Mouse (Mus musculus): ENCODE results near the gene Actn3. TPM values are rescaled to one million over a fixed set of nuclear protein-coding genes. Genes with fewer than 3 reads are reported as not detected.

Actn3 gene
- polyA plus RNA-seq, 1 experiment from 2014 or later: 2.0 TPM

GRCm38 (mm10) chr19:4854552-4855469 lies 22.9 kb downstream of the Actn3 start, which contains the start of gene Ctsf:
TSS of gene Ctsf (plus strand) at chr19:4855130.
- peaks cover 15% of the 10 kb centered on the region for H3K27me3 ChIP-seq (ENCODE audit: poor library complexity, severe bottlenecking)
- WGBS: 6% methylated on average over 42 of the region's 45 CpGs
- no peaks in the 10 kb centered on the region for H3K9me3 ChIP-seq
- DNase-seq (ENCODE audit: extremely low spot score, low spot score): peak; percentile 86
- H3K4me3 ChIP-seq: peak within 1 kb of the TSS; percentile 71
- peaks cover 20% of the 10 kb centered on the region for H3K4me1 ChIP-seq
- peaks cover 4% of the 10 kb centered on the region; the same call in 1 of the 2 replicates for H3K36me3 ChIP-seq (replicated peaks)
- H3K27ac ChIP-seq: peak within 1 kb of the TSS; percentile 82

- Histone ChIP-seq H3K36me3 (replicated peaks) (no peaks in the 10 kb centered on the region), H3K4me1 (peaks cover 10% of the 10 kb centered on the region), H3K4me3 (no peak overlapping the region), H3K27ac (no peak overlapping the region), H3K27me3 (ENCODE audit: poor library complexity, severe bottlenecking) (0 out of 2 replicates have a peak, but pooled peaks cover under 1% of the 10 kb centered on the region), H3K9me3 (no peaks in the 10 kb centered on the region)
- WGBS: 50% methylated on average over 5 of the region's 5 CpGs
- no peak for DNase-seq (ENCODE audit: extremely low spot score, low spot score)
Observed at GRCm38 (mm10) chr19:4850281-4850680, 27.4 kb downstream of the Actn3 start.

GRCm38 (mm10) chr19:4849800-4850199 lies 27.9 kb downstream of the Actn3 start:
- 69% methylated on average over 4 of the region's 4 CpGs for WGBS
- Histone ChIP-seq H3K9me3 (no peaks in the 10 kb centered on the region), H3K27me3 (ENCODE audit: poor library complexity, severe bottlenecking) (no peaks in the 10 kb centered on the region), H3K36me3 (replicated peaks) (no peaks in the 10 kb centered on the region), H3K4me1 (peaks cover 5% of the 10 kb centered on the region), H3K27ac (no peak overlapping the region), H3K4me3 (no peak overlapping the region)
- no peak for DNase-seq (ENCODE audit: extremely low spot score, low spot score)

DNA sequence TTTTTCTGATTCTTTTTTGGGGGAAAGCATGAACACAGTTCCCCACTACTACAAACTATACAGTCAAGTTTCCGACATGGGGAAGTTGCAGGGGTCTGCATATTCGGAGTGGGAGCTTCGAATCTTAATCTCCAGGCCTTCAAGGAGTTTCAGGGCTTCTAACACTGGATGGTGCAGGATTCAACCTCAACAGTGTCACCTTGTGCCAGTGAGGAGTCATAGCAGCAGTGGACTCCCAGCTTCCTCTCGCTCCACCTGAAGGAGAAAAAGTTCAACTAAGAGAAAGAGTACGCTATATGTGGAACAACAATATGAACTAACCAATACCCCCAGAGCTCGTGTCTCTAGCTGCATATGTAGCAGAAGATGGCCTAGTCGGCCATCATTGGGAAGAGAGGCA lies 30.2 kb downstream of the Actn3 start:
- no peak overlapping the region for H3K4me3 ChIP-seq
- no peaks in the 10 kb centered on the region for H3K9me3 ChIP-seq
- 42% methylated on average over 7 of the region's 7 CpGs for WGBS
- no peaks in the 10 kb centered on the region for H3K4me1 ChIP-seq
- no peak for DNase-seq (ENCODE audit: extremely low spot score, low spot score)
- no peak overlapping the region for H3K27ac ChIP-seq
- no peaks in the 10 kb centered on the region for H3K36me3 ChIP-seq (replicated peaks)
- peaks cover under 1% of the 10 kb centered on the region; the same call in 1 of the 2 replicates for H3K27me3 ChIP-seq (ENCODE audit: poor library complexity, severe bottlenecking)

DNA sequence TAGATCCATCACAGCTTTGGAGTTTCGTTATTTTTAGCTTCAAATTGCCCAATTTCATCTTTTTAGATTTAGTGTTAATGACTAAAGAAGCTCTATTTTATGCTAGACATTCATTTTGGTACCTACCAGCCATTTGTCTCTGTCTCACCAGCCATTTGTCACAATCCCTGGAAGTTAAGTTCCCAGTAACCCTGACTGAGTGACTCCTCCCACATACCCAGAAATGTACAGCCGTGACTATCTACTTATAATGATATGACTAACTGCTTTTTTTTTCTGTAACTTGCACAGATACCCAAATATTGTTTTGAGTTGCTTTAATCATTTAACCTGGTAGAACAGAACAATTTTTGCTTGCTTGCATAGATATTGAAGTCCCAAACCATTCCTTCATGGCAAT lies 31.9 kb downstream of the Actn3 start:
- no peak for DNase-seq (ENCODE audit: extremely low spot score, low spot score)
- H3K36me3 ChIP-seq (replicated peaks): no peaks in the 10 kb centered on the region
- H3K4me1 ChIP-seq: no peaks in the 10 kb centered on the region
- peaks cover 17% of the 10 kb centered on the region for H3K27me3 ChIP-seq (ENCODE audit: poor library complexity, severe bottlenecking)
- H3K27ac ChIP-seq: no peak overlapping the region
- WGBS: 89% methylated on average over 2 of the region's 2 CpGs
- H3K9me3 ChIP-seq: no peaks in the 10 kb centered on the region
- no peak overlapping the region for H3K4me3 ChIP-seq

- no peak for DNase-seq (ENCODE audit: extremely low spot score, low spot score)
- H3K4me3 ChIP-seq: no peak overlapping the region
- no peak overlapping the region for H3K27ac ChIP-seq
- 78% methylated on average over 2 of the region's 2 CpGs for WGBS
- H3K9me3 ChIP-seq: no peaks in the 10 kb centered on the region
- peaks cover 21% of the 10 kb centered on the region for H3K4me1 ChIP-seq
- peaks cover 32% of the 10 kb centered on the region for H3K27me3 ChIP-seq (ENCODE audit: poor library complexity, severe bottlenecking)
- no peaks in the 10 kb centered on the region for H3K36me3 ChIP-seq (replicated peaks)
Observed at GRCm38 (mm10) chr19:4842611-4843010, 35.1 kb downstream of the Actn3 start.

- no peaks in the 10 kb centered on the region for H3K9me3 ChIP-seq
- peaks cover 32% of the 10 kb centered on the region for H3K27me3 ChIP-seq (ENCODE audit: poor library complexity, severe bottlenecking)
- H3K4me1 ChIP-seq: peaks cover 21% of the 10 kb centered on the region
- no peak overlapping the region for H3K4me3 ChIP-seq
- no peak for DNase-seq (ENCODE audit: extremely low spot score, low spot score)
- H3K27ac ChIP-seq: no peak overlapping the region
- H3K36me3 ChIP-seq (replicated peaks): no peaks in the 10 kb centered on the region
- WGBS: 85% methylated on average over 9 of the region's 9 CpGs
Observed at GRCm38 (mm10) chr19:4840848-4841247, 36.9 kb downstream of the Actn3 start.

- no peaks in the 10 kb centered on the region for H3K36me3 ChIP-seq (replicated peaks)
- no peaks in the 10 kb centered on the region for H3K9me3 ChIP-seq
- peaks cover 21% of the 10 kb centered on the region for H3K4me1 ChIP-seq
- peak within 1 kb of the TSS; percentile 86 for H3K27ac ChIP-seq
- peak; percentile 94 for DNase-seq (ENCODE audit: extremely low spot score, low spot score)
- peaks cover 32% of the 10 kb centered on the region for H3K27me3 ChIP-seq (ENCODE audit: poor library complexity, severe bottlenecking)
- H3K4me3 ChIP-seq: peak within 1 kb of the TSS; percentile 71
- WGBS: under 1% methylated on average over 25 of the region's 25 CpGs
Observed at GRCm38 (mm10) chr19:4839149-4839548, 38.6 kb downstream of the Actn3 start, which contains the start of the genes Ccs and Ccdc87. TSS of gene Ccs (minus strand) at chr19:4839332. TSS of gene Ccdc87 (plus strand) at chr19:4839366.

GRCm38 (mm10) chr19:4838526-4839140 lies 39.1 kb downstream of the Actn3 start:
- Histone ChIP-seq H3K4me1 (peaks cover 21% of the 10 kb centered on the region), H3K9me3 (no peaks in the 10 kb centered on the region), H3K36me3 (replicated peaks) (no peaks in the 10 kb centered on the region; the same call in 1 of the 2 replicates), H3K4me3 (peak overlapping the region; percentile 71), H3K27me3 (ENCODE audit: poor library complexity, severe bottlenecking) (peaks cover 32% of the 10 kb centered on the region), H3K27ac (peak overlapping the region; percentile 86)
- no peak for DNase-seq (ENCODE audit: extremely low spot score, low spot score)
- 33% methylated on average over 10 of the region's 10 CpGs for WGBS

GRCm38 (mm10) chr19:4837049-4837448 lies 40.7 kb downstream of the Actn3 start:
- WGBS: 92% methylated on average over 6 of the region's 6 CpGs
- no peak for DNase-seq (ENCODE audit: extremely low spot score, low spot score)
- H3K27me3 ChIP-seq (ENCODE audit: poor library complexity, severe bottlenecking): peaks cover 27% of the 10 kb centered on the region

GRCm38 (mm10) chr19:4836096-4836495 lies 41.6 kb downstream of the Actn3 start:
- no peak for DNase-seq (ENCODE audit: extremely low spot score, low spot score)
- H3K9me3 ChIP-seq: no peaks in the 10 kb centered on the region
- peaks cover 29% of the 10 kb centered on the region for H3K4me1 ChIP-seq
- no peak overlapping the region for H3K4me3 ChIP-seq
- H3K27ac ChIP-seq: no peak overlapping the region
- 83% methylated on average over 2 of the region's 2 CpGs for WGBS
- peaks cover 17% of the 10 kb centered on the region for H3K27me3 ChIP-seq (ENCODE audit: poor library complexity, severe bottlenecking)
- peaks cover 14% of the 10 kb centered on the region for H3K36me3 ChIP-seq (replicated peaks)

More at GRCm38 (mm10) chr19:4837049-4837448, 40.7 kb downstream of the Actn3 start:
- no peaks in the 10 kb centered on the region for H3K9me3 ChIP-seq
- no peak overlapping the region for H3K27ac ChIP-seq
- peaks cover 26% of the 10 kb centered on the region for H3K4me1 ChIP-seq
- no peak overlapping the region for H3K4me3 ChIP-seq
- H3K36me3 ChIP-seq (replicated peaks): peaks cover 11% of the 10 kb centered on the region

DNA sequence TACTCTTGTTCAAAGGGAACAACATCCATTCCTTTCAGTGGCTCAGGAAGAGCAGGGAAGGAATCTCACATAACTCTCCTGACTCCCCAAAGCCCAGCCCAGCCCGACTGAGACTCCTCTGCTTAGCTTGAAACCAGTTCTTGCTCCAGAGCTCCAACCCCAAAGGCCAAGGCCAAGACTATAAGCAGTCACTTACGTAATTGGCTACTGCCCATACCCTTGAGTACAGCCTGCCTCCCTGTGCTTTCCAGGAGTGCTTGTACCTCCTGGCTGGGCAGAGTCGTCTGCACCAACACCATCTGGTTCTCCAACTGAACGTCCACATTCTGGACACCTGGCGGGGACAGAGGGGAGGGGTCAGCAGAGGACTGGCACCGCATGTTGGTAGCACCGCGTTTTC lies 43.7 kb downstream of the Actn3 start:
- H3K9me3 ChIP-seq: no peaks in the 10 kb centered on the region
- no peak overlapping the region for H3K4me3 ChIP-seq
- H3K4me1 ChIP-seq: peaks cover 19% of the 10 kb centered on the region
- no peak overlapping the region for H3K27ac ChIP-seq
- H3K36me3 ChIP-seq (replicated peaks): peaks cover 16% of the 10 kb centered on the region
- no peak for DNase-seq (ENCODE audit: extremely low spot score, low spot score)
- H3K27me3 ChIP-seq (ENCODE audit: poor library complexity, severe bottlenecking): no peaks in the 10 kb centered on the region
- 87% methylated on average over 8 of the region's 8 CpGs for WGBS

DNA sequence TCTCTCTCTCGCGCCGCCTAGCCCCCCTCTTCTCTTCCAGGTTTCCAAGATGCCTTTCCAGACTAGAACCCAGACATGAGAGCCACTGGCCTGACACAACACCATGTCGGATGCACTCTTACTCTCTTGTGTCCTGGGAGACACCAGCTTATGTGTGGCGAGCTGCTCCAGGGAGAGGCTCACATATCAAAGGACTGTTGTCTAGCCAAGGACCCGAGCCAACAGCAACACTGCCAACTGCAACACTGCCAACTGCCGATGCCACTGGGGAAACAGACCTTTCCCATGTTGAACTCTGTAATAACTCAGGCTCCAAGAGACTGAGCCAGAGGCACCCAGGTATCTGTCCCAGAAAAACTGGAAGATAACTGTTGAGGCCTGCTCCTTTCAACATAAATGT lies 48.6 kb downstream of the Actn3 start:
- no peak for DNase-seq (ENCODE audit: extremely low spot score, low spot score)
- peaks cover 40% of the 10 kb centered on the region for H3K36me3 ChIP-seq (replicated peaks)
- H3K9me3 ChIP-seq: no peaks in the 10 kb centered on the region
- H3K27me3 ChIP-seq (ENCODE audit: poor library complexity, severe bottlenecking): no peaks in the 10 kb centered on the region
- peaks cover 8% of the 10 kb centered on the region for H3K4me1 ChIP-seq
- H3K4me3 ChIP-seq: no peak overlapping the region
- WGBS: 73% methylated on average over 7 of the region's 7 CpGs
- H3K27ac ChIP-seq: no peak overlapping the region

All from forebrain, embryonic 10.5 days (tissue).